Mouse (Mus musculus) adrenal gland, postnatal 25 days (tissue): ENCODE measurements around the gene Gm28230. TPM values are rescaled to one million over a fixed set of nuclear protein-coding genes. Genes with fewer than 3 reads are reported as not detected.

Experiments used
- DNase-seq: peaks from one replicate; pipeline ENCODE4 v3.0.0; 2021; ENCODE audit warnings: mixed read lengths
- total RNA-seq: library from RNA; stranded (reverse); gene quantifications from 2 replicates; pipeline ENCODE4 v1.2.3, GENCODE M21; 2021

Gm28230 gene
- total RNA-seq, 1 experiment from 2014 or later, result 3.3 TPM

DNA sequence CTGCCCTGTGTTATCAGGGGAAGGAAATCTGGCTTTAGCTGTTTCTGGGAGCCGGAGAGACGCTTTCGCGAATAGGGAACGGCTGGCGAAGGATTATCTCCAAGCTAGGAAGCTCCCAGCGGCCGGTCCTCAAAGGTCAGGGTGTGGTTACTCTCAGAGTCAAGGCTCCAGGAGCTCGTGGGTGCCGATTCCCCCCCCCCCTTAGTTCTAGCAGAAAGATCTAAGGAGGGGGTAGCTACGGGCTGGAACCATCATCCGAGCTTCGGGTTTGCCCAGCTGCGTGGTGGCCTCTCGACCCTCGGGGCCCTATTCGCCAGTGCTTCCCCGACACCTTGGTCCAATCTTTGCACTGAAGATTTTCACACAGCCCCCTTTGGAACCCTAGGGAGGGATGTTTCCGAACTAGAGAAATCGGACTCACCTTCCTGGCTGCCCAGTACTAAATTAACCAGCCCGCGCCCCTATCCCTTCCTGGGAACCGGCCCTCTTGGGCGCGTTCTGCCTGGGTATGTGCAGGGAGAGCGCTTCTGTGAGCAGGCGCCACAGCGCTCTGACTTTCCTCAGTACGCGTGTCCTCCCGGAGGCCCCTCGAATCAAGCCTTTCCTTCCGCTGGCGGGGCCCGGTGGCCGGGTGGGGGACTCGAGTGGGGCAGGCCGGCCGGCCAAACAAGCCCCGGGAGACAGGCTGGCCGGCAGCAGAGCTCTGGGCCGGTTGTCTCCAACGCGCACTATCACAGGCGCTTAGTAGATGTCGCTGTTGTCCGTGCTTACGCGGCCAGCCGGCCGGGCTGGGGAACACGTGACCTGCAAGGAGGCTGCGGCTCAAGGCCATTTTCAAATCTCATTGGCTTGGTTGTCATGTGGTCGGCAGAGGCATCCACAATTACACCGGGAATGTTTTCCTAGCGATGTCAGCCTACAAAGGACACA lies 35.2 kb upstream of the Gm28230 start, which contains the start of gene Hoxd10:
Gene Hoxd10 (plus strand): TSS at position 903 of the 930 bp plus-strand sequence.
- DNase-seq, result peak; percentile 61

DNA sequence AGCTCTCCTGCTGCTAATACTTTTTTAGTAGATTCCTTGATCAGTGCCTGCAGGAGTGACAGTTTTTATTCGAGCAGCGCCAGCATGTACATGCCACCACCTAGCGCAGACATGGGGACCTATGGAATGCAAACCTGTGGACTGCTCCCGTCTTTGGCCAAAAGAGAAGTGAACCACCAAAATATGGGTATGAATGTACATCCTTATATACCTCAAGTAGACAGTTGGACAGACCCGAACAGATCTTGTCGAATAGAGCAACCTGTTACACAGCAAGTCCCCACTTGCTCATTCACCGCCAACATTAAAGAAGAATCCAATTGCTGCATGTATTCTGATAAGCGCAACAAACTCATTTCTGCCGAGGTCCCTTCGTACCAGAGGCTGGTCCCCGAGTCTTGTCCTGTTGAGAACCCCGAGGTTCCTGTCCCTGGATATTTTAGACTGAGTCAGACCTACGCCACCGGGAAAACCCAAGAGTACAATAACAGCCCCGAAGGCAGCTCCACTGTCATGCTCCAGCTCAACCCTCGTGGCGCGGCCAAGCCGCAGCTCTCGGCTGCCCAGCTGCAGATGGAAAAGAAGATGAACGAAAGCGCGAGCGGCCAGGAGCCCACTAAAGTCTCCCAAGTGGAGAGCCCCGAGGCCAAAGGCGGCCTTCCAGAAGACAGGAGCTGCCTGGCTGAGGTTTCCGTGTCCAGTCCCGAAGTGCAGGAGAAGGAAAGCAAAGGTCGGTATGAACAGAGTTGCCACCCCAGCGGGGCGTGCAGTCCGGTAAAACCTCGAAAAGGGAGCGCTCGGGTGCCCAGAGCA lies 34.3 kb upstream of the Gm28230 start:
- DNase-seq, result no peak

DNA sequence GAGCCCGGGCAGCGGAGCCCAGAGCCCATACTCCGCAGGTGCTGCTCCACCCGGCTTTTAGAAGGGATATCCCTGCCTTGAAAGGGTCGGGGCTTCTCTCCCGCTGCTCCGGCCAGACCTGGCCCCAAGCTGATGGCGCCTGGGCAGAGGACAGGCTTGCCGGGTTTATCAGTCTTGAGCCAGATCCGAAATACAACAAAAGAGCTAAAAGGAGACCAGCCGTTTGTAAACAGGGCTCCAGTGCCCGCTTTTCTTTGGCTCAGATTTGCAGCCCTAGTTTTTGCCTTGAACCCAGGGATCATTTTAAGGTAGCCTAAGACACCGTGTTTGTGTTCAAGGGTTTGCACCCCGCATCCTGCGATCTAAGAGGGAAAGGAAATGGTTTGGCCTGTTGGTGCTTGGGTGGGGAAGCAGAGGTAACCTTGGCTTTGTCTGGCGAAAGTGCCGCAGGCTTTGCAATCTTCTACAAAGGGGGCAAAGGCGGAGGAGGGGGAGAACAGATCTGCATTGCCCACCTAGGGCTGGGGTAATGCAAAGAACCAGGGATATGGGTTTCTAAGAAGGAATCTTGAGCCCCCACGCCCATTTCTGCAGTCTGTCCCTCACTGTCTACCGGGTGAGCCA lies 33.6 kb upstream of the Gm28230 start:
- DNase-seq, result no peak

DNA sequence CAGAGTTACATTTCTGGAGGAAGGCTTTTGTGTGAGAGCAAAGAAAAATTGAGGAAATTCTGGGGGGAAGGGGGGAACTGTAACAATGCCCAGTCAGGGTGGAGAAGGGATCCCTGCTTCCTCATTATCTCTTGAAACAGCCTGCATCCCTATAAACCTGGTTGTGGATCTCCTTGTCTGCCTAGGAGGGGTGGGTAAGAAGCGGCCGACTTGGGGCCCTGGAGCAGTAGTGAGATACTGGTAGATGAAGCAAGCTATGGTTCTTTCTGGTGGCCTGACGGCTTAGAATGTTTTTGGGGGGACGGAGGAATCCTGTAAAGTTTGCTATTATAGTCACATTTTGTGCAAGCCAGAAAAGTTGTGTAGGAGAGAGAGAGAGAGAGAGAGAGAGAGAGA lies 33.1 kb upstream of the Gm28230 start:
- DNase-seq, result no peak

DNA sequence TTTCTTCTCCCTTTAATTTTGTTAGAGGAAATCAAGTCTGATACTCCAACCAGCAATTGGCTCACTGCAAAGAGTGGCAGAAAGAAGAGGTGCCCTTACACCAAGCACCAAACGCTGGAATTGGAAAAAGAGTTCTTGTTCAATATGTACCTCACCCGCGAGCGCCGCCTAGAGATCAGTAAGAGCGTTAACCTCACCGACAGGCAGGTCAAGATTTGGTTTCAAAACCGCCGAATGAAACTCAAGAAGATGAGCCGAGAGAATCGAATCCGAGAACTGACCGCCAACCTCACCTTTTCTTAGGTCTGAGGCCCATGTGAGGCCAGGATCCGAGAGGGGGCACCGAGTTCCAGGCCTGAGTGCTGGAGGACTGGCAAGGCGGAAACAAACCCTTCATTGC lies 32.5 kb upstream of the Gm28230 start:
- DNase-seq, result no peak

DNA sequence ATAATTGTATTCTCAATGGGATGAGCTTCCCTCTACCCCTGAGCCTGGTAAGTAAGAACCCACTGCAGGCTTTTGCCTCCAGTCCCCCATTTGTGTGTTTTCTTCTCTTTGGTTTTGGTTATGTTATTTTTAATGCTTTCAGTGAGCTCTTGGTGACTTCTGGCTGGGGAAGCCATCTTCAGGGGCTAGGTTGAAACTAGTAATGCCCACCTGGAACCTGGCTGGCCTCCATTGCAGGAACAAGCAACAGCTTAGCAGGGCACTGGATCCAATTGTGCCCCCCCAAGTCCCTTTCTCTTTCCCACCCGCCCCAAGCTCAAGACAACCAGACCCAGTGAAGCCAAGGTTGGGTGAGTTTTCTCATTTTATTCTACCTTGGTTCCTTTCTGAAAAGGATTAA lies 31.1 kb upstream of the Gm28230 start:
- DNase-seq, result no peak

DNA sequence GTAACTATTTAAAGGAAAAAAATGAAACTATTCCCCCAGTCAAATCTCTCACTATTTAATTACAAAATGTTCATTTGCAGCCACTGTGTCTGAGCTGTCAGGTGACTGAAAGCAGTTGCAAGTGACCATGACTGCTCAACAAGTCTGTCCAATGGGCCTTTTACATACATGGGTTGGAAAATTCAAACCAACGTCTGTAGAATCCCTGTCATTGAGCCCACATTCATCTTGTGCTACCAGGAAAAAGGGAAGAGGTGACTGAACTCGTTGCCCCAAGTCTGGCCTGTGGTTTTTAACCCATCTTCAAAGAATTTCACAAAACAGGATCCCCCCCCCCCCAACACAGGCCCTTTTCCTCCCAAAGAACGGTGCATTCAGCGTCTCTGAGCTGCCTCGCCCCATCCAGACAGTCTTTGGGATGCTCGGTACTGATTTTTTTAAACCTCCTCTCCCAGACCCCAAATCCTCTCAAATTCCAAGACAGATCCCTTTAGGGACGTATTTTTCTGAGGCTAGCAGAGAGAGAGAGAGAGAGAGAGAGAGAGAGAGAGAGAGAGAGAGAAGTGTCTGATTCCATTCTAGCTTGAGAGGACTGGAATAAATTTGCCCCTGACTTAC lies 30.6 kb upstream of the Gm28230 start:
- DNase-seq, result no peak

DNA sequence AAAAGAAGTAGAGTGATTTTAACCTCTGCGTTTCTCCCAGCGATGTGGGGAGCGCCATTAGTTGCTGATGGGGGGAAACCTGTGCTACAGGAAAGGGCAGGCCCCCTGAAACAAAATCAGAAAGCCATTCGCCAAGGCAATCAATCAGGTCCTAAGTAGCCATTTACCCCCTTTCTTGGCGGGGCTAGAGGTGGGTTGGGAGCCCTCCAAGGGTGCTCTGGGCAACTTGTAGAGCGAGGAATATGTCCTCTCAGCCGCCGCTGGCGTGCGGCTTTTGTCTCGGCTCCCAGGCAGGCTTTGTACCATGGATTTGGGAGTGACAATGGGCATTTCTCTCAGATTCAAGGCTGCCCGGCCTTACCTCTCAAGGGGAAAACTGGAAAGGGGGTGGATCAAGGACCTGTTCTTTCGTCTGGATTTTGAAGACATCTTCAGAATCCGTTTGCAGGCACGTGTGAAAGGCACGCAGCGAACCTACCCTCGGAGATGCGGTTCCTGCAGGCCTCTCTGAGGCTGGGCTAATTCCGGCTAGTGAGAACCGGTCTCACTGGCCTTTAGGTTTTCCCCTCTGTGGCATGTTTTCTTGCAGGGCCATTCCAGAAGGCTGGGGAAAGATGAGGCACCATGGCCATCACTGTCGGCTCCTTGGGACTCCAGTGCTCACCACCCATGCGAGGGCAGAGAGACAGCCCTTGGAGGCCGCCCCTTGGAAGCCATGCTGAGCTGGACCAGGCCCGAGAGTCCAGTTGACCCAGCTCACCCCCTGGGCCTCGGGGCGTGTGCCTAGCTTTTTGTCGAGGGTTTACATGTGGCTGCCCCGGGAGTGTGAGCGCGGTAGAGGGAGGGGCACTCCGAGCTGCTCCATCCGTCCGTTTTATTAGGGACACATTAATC lies 29.8 kb upstream of the Gm28230 start:
- DNase-seq, result no peak

DNA sequence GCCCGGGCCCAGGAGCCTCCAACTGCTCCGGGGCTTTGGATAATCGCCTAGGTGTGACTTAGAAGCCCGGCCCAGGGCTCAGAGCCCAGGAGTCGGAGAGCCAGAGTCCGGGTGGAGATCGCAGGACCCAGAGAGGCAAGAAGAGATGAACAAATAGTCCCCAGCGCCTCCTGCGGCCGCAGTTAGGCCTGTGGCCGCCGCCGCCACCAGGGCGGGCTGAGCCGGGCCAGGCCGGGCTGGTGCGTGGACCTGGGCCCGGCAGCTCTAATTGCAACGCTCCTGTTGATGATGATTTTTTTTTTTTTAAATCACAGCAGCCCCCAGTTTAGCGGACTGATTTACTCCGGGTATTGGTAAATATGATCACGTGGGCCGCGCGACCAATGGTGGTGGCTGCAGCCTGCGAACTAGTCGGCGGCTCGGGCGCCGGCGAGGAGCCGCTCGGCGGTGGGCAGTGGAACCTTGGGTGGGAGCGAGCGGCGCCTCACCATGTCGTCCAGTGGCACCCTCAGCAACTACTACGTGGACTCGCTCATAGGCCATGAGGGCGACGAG lies 28.9 kb upstream of the Gm28230 start, which contains the start of gene Hoxd9:
Gene Hoxd9 (plus strand): TSS at position 161 of the 555 bp plus-strand sequence.
- peak; percentile 78 for DNase-seq

DNA sequence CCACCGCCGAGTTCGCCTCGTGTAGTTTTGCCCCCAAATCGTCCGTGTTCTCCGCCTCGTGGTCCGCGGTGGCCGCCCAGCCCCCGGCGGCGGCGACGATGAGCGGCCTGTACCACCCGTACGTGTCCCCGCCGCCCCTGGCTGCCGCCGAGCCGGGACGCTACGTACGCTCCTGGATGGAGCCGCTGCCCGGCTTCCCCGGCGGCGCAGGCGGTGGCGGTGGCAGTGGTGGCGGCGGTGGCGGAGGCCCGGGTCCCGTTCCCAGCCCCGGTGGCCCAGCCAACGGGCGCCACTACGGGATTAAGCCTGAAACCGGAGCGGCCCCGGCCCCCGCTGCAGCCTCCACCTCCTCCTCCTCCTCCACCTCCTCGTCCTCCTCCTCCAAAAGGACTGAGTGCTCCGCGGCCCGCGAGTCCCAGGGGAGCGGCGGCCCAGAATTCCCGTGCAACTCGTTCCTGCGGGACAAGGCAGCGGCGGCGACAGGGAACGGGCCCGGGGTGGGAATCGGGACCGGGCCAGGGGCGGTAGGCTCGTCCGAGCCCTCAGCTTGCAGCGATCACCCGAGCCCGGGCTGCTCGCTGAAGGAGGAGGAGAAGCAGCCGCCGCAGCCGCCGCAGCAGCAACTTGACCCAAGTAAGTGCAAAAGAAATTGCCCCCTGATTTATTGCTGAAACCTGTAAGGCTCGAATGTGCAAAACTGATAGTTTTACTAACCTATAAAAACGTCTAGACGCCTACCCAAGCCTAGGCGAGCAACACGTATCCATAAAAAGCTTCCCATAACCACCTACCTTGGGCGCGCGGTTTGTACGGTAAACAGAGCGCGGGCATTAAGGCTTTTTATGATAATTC lies 28.1 kb upstream of the Gm28230 start:
- peak; percentile 52 for DNase-seq

DNA sequence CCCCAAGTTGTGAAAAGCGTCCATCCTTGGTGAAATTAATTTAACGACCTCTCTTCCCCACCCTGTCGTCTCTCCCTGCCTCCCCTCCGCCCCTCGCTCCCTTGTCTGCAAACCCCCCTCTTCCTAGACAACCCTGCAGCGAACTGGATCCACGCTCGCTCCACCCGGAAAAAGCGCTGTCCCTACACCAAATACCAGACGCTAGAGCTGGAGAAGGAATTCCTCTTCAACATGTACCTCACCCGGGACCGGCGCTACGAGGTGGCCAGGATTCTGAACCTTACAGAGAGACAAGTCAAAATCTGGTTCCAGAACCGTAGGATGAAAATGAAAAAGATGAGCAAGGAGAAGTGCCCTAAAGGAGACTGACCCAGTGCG lies 27.5 kb upstream of the Gm28230 start:
- no peak for DNase-seq

DNA sequence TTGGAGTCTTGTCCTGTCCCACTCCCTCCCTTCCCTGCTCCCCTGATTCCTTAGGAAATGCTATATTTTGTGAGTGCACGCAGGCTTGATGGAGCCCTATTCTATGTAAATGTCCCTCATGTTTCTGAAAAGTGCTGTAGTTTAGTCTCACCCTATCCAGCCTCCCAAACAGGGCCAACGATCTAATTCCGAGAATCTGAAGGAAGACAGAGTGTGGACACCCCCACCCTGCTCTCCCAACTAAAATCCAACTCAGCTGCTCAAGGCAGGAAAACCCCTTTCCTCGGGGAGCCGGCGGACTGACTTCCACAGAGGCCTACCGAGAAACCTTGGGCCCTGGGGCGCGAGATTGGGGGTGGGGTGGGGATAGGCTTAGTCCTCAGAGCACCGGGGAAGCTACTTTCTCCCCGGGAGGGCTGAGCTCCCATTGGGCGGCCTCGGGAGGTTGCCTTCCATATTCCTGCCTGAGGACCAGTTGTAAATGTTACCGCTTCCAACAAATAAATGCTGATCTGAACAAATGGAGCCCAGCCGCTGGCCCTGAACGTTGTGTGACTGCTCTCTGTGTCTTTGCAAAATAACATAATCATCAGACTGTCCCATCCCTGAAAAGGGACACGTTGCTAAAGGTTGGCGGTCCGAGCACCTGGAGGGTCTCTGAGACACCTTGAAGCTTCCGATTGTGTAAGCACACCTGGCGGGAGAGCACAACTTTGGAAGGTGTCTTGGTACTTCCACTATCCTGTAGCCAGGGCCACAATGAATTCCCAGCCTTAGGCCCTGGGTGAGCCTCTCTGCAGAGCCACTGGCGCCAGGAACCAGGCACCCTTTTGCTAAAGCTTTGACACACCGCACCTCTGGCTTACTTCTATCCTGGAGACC lies 26.6 kb upstream of the Gm28230 start:
- no peak for DNase-seq

DNA sequence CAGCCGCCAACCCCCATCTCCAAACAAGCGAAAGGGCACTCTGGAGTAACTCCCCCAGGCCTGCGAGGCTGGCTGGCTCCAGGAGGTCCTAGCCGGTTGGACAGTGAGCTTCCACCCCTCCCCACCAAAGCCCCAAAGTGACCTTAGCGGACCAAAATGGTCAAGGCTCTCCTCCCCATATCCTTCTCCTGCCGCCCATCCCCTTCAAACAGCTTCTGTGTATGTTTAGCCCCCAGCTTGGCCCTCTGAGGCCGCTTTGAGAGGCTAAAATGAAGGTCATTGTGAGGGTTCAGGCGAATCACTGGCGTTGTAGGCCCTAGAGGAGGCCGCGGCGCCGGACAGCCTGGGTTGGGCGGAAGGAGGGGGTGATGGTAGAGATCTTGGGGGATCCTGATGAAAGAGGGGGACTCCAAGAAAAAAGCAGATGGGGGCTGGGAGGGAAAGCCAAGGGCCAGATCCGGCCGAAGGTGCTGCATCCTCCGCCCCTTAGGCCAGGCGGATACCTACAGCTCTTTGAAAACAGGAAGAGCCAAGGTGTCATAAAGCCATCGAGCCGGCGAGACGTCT lies 25.9 kb upstream of the Gm28230 start:
- no peak for DNase-seq

DNA sequence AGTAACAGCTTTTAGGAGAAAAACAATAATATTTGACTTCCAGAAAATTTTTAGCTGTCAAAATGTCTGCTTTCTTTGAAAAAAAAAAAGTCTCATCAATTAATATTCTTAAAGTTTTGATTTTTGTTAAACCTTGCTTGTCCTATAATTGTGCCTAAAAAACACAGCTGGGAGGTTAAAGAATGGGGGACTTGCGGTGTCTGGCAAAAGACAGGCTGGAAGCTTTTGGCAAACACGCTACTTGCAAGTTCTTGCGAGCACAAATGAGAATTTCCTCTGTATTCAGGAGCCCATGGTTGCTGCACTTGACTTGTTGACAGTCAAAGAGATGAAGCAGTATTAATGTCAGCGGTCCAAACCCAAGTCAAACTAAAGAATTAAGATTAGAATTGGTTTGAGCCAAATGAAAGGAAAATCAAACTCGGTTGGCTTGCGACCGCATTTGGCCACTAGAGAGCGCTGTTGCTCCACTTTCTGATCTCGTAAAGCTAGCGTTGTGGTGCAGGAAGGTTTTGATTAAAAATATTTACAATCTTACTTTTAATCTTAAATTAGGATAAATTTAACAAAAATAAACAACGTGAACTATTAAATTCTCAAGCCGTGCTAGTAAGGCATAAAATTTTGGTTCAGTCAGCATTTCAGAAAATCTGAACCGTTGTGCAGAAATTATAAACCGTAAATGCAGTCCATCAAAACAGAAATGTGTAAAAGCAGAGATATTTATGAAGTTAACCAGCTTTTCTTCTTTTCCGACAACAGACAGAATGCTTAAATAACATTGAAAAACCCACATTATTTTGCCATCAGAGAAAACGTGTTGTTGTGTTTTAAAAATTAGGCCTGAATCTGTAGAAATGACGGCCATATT lies 24.3 kb upstream of the Gm28230 start:
- DNase-seq, result peak; percentile 83

DNA sequence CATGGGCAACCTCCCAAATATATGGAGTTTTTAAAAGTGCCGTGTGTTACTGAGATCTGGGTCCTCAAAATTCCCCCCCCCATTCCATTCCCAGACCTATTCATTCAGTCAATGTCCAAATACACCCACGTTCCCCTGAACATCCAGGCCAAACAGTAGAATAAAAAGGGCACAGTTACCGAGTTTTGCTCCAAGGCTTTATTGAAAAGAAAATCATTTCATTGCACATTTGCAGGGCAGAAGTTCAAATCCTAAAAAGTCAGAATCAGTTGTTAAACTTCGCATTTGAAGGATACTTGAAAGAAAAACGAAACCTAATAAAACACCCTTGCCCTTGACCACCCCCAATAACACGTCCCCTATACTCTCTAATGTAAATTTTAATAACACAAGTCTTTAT lies 23.7 kb upstream of the Gm28230 start:
- no peak for DNase-seq

DNA sequence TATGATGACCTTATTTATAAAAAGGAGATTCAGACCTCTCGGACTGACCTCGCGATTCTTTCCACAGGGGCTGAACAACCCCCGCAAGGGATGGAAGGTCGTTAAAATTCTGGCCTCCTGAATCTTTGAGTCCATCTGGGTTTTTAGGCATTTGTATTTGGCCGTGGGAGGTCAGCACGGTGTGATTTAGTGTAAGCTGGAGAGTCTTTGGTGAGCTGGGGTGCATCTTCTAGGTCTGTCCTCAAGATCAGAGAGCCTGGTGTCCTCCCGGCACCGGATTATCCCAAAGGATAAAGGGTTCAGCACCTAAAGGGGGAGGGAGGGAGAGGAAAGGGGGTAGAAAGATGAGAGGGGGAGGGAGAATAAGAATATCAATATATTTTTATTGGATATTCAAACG lies 23.2 kb upstream of the Gm28230 start:
- DNase-seq, result no peak

DNA sequence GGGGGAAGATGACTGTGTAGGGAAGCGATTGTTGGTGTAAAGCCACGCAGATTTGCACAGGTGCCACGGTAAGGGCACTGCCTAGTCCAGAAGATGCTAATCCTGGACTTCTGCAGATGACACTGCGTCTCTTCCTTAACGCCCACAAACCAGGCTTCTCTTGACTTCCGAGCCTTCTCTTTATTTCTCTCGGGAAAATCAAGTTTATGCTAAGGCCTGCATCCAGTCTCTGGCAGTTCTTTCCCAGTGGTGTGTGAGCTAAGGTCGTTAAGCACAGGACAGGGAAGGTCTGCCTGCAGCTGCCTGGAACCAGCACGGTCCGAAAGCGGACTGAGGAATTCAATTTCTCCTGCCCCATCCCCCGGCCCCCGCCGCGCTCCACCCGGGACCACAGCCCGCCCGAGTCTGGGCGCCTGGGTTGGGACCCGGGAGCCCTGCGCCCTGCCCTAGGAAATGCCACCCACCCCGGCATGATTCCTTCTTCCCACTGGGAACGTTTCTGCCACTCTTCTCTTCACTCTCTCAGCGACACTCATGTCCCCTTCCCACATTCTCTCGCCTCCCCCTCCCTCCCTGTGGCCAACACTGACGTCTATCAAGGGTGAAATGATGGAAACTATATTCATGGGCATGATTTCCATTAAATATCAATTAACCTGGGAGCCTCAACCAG lies 22.7 kb upstream of the Gm28230 start:
- no peak for DNase-seq
